Mouse (Mus musculus) c-Kit-negative CD71-positive TER-119-positive erythroid progenitor cells, embryonic 14.5 days (primary cell): ENCODE measurements around the gene Tpi1.
"Not testable (repeated sequence)": the region's sequence is repeated elsewhere in the genome, so short reads cannot be mapped to it uniquely, and the experiment has no call there.

Experiments used
- DNase-seq: peaks from one replicate; pipeline ENCODE4 v3.0.0-alpha.2; 2013; ENCODE audit warnings: low read depth, low spot score

Gene Tpi1

DNA sequence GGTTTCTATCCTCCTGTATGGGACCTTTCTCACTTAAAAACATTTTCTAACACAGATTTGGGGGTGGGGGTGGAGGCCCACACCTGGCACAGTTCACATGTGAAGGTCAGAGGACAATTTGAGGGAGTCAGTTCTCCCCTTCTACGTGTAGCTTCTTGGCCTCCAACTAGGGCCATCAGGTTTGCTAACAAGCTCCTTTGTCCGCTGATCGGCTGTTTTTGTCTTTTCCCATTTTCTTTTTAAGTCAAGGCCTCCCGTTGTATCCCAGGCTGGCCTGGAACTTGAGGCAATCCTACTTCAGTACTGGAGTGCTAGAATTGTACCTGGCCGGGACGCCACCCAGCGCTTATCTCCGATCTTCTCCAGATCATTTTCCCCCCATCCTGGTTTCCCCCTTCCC, 17.6 kb upstream of the Tpi1 start:
- no peak for DNase-seq

DNA sequence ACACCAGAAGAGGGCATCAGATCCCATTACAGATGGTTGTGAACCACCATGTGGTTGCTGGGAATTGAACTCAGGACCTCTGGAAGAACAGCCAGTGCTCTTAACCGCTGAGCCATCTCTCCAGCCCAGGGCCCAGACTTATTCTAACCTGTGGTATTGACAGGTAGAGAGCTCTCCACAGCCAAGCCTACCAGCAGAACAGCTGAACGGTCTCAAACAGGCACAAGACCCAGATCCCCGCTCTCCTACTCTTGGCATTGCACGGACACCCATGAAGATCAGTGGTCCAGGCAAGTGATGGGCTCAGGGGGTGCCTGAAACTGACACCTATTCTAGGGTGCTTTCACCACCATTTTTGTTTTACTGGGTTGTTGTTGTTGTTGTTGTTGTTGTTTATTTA, 17.1 kb upstream of the Tpi1 start:
- DNase-seq, result not testable (repeated sequence)

DNA sequence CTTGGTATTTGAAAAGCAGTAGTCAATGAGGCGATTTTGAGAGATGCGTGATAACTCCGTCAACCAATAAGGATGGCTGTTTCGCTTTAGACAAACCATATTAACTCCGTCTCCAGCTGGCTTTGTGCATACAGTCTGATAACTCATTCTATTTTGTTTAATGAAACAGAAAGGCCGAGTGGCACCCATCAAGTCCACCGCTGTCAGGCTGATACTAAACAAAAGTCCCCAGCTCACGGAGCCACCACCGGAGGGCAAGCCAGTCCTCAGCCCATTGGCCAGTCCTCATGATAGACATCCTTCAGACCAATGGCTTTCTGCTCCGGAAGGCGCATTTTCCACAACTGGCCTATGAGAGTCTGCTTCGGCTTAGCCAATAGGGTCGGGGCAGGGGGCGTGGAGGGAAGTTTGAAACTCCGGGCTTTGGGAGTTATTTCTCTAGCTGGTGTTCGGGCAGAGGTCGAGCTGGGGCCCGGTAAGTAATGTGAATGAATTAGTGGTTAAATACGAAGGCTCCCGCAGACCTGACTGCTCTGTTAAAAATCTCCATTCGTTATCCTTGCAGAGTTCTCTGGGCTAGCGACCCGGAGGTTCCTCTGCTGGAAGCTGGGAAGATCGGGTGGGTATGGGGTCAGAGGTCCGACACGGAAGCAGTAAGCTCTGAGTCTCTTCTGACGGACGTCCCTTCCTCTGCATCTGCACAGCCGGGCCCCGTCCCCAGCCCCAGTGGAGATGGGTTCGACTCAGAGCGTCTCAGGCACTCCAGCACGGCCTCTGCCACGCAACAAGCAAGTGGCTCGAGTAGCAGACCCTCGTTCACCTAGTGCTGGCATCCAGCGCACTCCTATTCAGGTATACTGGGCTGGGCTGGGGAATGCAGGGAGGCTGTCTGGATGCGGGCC, 16.0 kb upstream of the Tpi1 start:
- DNase-seq, result peak; percentile 91

GRCm38 (mm10) chr6:124828868-124829798, 15.0 kb upstream of the Tpi1 start, which contains the start of the genes Usp5 and Cdca3:
Usp5 (minus strand) TSS chr6:124829484.
Cdca3 (plus strand) TSS chr6:124829547.
- DNase-seq, result peak; percentile 99

DNA sequence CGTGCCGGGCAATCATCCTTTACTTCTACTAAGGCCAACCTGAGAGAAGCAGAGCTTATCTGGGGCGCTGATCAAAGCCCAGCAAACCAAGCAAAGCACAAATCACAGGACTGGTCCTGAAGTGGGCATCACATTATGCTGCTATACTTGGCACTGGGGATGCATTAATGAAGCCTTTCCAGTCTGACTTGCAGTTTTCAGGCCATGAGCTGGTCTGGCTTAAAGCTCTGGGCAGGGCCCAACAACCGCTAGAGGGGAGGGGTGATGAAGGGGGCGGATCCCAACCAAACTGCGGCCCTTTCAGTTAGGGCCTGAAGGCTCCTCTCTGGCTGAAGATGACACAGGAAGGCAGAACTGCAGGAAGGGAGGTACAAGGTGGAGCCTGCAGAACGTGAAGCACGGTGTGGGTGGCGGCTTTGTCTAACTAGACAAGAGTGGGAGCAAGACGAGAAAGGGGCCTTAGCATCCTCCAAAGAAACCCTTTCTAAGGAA, 14.1 kb upstream of the Tpi1 start:
- no peak for DNase-seq

DNA sequence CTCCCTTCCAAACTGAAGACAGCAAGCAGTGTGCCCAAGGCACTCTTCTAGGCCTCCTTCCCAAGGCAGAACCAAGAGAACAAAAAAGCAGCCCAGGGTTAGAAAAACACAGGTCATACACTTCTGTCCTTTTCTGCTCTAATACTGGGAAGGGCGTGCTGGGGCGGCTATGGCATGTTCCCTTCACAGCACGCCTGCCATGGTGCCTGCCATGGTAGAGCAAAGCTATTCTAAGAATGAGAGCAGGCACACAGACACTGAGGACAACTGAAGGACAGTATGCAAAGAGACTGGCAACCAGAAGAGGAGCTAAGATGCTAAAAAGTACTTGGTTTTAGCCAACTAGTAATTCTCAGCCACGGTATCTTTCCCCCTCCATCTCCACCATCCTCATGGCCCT, 8.0 kb upstream of the Tpi1 start:
- DNase-seq, result no peak

DNA sequence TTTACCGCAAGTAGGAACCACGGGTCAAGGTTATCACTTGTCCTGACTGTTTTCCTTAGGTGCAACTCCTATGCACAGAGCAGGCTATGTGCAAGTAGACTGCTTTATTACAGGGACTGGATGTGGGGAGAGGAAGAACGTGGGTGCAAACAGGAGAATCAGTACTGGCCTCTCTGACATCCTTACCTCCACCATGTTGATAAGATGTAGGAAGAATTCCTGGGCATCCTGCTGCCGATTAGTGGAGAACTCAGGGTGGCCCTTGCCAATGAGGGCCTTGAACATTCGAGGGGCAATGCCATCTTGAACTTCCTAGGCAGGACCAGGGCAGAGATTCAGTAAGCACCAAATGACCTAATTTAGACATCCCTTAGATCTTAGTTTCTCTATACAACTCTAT, 6.8 kb upstream of the Tpi1 start:
- DNase-seq, result no peak

DNA sequence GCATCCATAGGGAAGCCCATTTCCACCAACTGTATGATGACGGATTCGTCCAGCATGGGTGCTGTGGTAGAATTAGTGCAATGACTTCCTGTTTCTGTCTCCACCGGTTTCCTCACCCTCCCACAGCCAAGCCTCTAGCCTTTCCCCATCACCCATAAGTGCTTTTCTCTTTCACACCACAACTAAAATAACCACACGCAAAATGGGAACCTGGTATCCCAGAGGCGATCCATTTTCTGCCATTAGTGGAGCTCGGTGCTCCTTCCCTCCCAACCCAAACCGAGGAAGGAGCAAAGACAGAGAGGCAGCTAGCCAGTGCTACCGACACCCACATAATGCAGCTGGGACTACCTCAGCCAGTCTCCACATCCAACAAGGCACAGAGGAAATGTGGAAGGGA, 3.9 kb upstream of the Tpi1 start:
- no peak for DNase-seq

DNA sequence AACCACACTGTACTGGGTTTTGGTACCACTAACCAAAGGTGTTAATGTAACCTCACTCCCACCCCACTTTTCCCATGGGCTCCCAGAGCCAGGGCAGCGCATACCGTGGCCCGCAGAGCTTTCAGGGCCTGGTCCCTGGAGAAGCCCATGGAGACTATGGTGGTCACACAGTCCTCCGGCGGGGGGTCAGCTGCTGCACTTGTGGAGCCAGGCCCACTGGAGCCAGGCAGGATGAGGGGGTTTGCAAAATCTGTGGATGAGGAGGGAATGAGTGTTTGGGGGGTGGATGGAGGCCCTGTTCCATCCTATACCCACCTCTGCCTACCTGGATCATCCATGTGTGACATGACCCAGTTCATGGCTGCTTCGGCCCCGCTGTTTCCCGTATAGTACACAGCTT, 3.5 kb upstream of the Tpi1 start:
- DNase-seq, result no peak

GRCm38 (mm10) chr6:124817125-124817524, 3.0 kb upstream of the Tpi1 start:
- DNase-seq, result no peak

GRCm38 (mm10) chr6:124816611-124817010, 2.5 kb upstream of the Tpi1 start:
- DNase-seq, result no peak

GRCm38 (mm10) chr6:124814858-124815774, 1.0 kb upstream of the Tpi1 start:
- DNase-seq, result no peak

DNA sequence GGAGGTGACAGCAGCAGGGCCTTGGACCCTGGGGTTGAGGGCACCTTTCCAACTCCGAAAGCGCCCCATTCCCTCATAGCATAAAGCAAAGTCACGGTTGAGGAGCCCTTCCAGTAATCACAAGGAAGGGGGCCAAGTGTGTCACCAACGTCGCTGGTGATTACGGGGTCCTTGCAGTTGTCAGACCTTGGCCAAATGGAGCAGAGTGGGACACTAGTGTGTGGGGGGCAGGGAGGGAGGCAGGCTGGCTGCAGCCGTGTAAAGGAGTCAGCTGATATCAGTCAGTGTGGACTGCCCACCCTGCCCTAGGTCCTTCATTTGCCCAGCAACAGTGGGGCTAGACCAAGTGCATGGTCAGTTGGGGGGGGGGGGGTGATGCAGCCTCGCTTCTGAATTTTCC, 352 bp upstream of the Tpi1 start:
- DNase-seq, result no peak

GRCm38 (mm10) chr6:124813496-124813895, 600 bp downstream of the Tpi1 start:
- no peak for DNase-seq

- no peak for DNase-seq
Observed at GRCm38 (mm10) chr6:124812848-124813247, 1.2 kb downstream of the Tpi1 start.

- no peak for DNase-seq
Observed at GRCm38 (mm10) chr6:124811701-124812560, 2.2 kb downstream of the Tpi1 start.

DNA sequence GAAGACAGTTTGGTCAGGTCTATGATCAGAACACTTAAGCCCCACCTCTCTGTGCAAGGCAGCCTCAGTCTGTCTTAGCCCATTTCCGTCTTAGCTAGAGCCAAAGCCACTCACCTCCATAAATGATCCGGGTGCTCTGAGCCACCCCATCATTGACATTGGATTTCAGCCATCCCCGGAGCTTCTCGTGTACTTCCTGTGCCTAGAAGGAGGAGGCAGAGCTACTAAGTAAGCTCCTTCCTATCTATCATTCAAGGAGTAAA, 2.8 kb downstream of the Tpi1 start:
- no peak for DNase-seq

DNA sequence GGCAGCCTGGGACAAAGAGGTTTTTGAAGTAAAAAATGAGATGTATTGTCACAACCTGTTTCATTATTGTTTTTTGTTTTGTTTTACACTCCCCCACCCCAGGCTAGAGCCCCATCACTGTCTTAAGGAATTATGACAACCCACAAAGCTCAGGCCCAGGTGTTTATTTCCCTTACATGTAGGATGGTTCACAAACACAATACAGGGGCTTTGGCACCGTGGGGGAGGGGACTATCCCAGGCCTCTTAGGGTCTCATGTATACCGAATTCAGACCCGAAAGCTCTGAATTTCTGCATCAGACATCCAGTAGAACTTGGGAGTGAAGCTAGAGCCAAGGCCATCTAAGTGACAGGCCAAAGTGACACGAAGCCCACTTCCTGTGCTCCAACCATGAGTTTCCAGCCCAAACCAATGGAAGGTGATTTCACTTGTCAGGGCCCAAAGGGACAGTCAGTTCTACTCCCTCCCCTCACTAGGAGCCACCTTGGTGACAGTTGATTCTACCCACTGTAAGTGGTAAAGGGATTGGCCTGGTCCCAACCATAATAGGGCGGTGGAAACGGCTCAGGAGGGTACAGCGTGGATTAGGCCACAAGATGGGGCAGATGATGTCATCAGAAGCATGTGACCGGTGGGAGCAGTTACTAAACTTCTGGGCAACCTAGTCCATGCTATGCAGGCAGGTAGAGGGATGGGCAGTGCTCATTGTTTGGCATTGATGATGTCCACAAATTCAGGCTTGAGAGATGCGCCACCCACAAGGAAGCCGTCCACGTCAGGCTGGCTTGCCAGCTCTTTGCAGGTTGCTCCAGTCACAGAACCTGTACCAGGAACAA, 3.3 kb downstream of the Tpi1 start:
- DNase-seq, result not testable (repeated sequence)

DNA sequence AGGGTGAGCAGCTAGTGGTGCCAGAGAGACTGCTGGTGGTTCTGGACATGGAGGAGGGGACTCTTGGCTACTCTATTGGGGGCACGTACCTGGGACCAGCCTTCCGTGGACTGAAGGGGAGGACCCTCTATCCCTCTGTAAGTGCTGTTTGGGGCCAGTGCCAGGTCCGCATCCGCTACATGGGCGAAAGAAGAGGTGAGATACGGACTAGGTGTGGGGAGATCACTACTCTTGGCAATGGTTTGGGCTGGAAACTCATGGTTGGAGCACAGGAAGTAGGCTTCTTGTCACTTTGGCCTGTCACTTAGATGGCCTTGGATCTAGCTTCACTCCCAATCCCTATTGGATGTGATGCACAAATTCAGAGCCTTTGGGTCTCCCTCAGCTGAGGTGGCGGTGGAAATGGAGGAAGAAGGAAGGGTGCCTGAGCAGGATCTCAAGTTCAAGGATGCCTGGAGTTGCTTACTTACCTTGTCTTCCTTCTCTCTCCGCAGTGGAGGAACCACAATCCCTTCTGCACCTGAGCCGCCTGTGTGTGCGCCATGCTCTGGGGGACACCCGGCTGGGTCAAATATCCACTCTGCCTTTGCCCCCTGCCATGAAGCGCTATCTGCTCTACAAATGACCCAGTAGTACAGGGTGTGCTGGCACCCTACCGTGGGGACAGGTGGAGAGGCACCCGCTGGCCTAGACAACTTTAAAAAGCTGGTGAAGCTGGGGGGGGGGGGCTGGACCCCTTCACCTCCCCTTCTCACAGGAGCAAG, 4.1 kb downstream of the Tpi1 start:
- DNase-seq, result no peak
